Mouse (Mus musculus) small intestine, adult 2 months (tissue): ENCODE results near the gene Mgat4d. TPM values are rescaled to one million over a fixed set of nuclear protein-coding genes. Genes with fewer than 3 reads are reported as not detected.
"Not testable (repeated sequence)": the region's sequence is repeated elsewhere in the genome, so short reads cannot be mapped to it uniquely, and the experiment has no call there.

Experiments used
- H3K27ac ChIP-seq: fragments of 200-500 bp; 2 replicates; pipeline ENCODE4 v1.5.1; 2012; ENCODE audit warnings: low read depth, low read length, control low read depth, inconsistent platforms; ENCODE audit not compliant: insufficient read depth
- H3K27me3 ChIP-seq: fragments of 200-500 bp; 2 replicates; pipeline ENCODE4 v1.6.1; 2012; ENCODE audit warnings: mild to moderate bottlenecking, moderate library complexity, low read length, inconsistent platforms; ENCODE audit not compliant: control insufficient read depth, insufficient read depth
- H3K36me3 ChIP-seq: fragments of 200-500 bp; 2 replicates; pipeline ENCODE4 v1.6.1; 2012; ENCODE audit warnings: mild to moderate bottlenecking, low read length, control low read depth, inconsistent platforms; ENCODE audit not compliant: control insufficient read depth, insufficient read depth
- H3K4me1 ChIP-seq: fragments of 200-500 bp; 2 replicates; pipeline ENCODE4 v1.6.1; 2012; ENCODE audit warnings: low read length, inconsistent platforms, mixed read lengths; ENCODE audit not compliant: control insufficient read depth, insufficient read depth, insufficient read length
- H3K4me3 ChIP-seq: fragments of 200-500 bp; 2 replicates; pipeline ENCODE4 v1.5.1; 2012; ENCODE audit warnings: low read depth, mild to moderate bottlenecking, control low read depth, inconsistent platforms, low read length, moderate library complexity
- CTCF ChIP-seq: fragments of 200-500 bp; IDR thresholded peaks from 2 replicates; pipeline ENCODE4 v1.5.1; 2012; ENCODE audit warnings: low read depth, mild to moderate bottlenecking, control low read depth, inconsistent platforms, low read length, moderate library complexity, mixed read lengths; ENCODE audit not compliant: insufficient replicate concordance, insufficient read length; ENCODE audit errors: extremely low read depth
- POLR2A ChIP-seq: fragments of 200-500 bp; IDR thresholded peaks from 2 replicates; pipeline ENCODE4 v1.6.1; 2012; ENCODE audit warnings: low read depth, mild to moderate bottlenecking, control low read depth, inconsistent platforms, low read length, moderate library complexity
- WGBS: fragments of 180-500 bp; shearing (Covaris S2); methylation state at CpG from one replicate; pipeline ENCODE4 v1.1.7; 2018; 5-methylcytosine and 5-hydroxymethylcytosine counted together
- polyA plus RNA-seq: library from polyadenylated mRNA; depleted of rRNA; stranded (reverse); fragments of >200 nt; gene quantifications from 2 replicates; pipeline ENCODE4 v1.2.3, GENCODE M21; 2012

The Mgat4d gene
- polyA plus RNA-seq, 1 experiment: not detected

- Histone ChIP-seq H3K27me3 (no peaks in the 10 kb centered on the region), H3K4me1 (no peaks in the 10 kb centered on the region), H3K4me3 (no peak overlapping the region), H3K27ac (no peak overlapping the region), H3K36me3 (no peaks in the 10 kb centered on the region)
- no peak for TF ChIP-seq POLR2A
- TF ChIP-seq CTCF: no peak
- 71% methylated on average over 6 of the region's 6 CpGs for WGBS
Measured at GRCm38 (mm10) chr8:83417970-83418369, 69.7 kb downstream of the Mgat4d start.

- H3K4me3 ChIP-seq: no peak overlapping the region
- H3K36me3 ChIP-seq: no peaks in the 10 kb centered on the region
- WGBS: 80% methylated on average over 11 of the region's 11 CpGs
- no peaks in the 10 kb centered on the region for H3K27me3 ChIP-seq
- TF ChIP-seq POLR2A (no peak), CTCF (no peak)
- no peaks in the 10 kb centered on the region for H3K4me1 ChIP-seq
- H3K27ac ChIP-seq: no peak overlapping the region
Measured at GRCm38 (mm10) chr8:83418805-83419516, 70.7 kb downstream of the Mgat4d start.

GRCm38 (mm10) chr8:83421354-83421753, 73.1 kb downstream of the Mgat4d start:
- 86% methylated on average over 1 of the region's 1 CpGs for WGBS
- Histone ChIP-seq H3K4me1 (no peaks in the 10 kb centered on the region), H3K27me3 (no peaks in the 10 kb centered on the region), H3K27ac (no peak overlapping the region), H3K4me3 (no peak overlapping the region), H3K36me3 (no peaks in the 10 kb centered on the region)
- TF ChIP-seq POLR2A: no peak
- TF ChIP-seq CTCF: no peak

GRCm38 (mm10) chr8:83423032-83423825, 75.0 kb downstream of the Mgat4d start:
- Histone ChIP-seq H3K27me3 (no peaks in the 10 kb centered on the region), H3K4me1 (no peaks in the 10 kb centered on the region), H3K36me3 (no peaks in the 10 kb centered on the region), H3K27ac (no peak overlapping the region), H3K4me3 (no peak overlapping the region)
- TF ChIP-seq CTCF (no peak), POLR2A (no peak)
- 70% methylated on average over 13 of the region's 13 CpGs for WGBS

- WGBS: 82% methylated on average over 6 of the region's 6 CpGs
- no peak for TF ChIP-seq POLR2A
- TF ChIP-seq CTCF: no peak
- Histone ChIP-seq H3K36me3 (no peaks in the 10 kb centered on the region), H3K4me1 (no peaks in the 10 kb centered on the region), H3K27me3 (no peaks in the 10 kb centered on the region), H3K4me3 (no peak overlapping the region), H3K27ac (no peak overlapping the region)
Measured at GRCm38 (mm10) chr8:83425202-83425601, 76.9 kb downstream of the Mgat4d start.

GRCm38 (mm10) chr8:83426104-83426759, 78.0 kb downstream of the Mgat4d start:
- TF ChIP-seq POLR2A (no peak), CTCF (no peak)
- Histone ChIP-seq H3K4me3 (no peak overlapping the region), H3K36me3 (no peaks in the 10 kb centered on the region), H3K27ac (no peak overlapping the region), H3K27me3 (no peaks in the 10 kb centered on the region), H3K4me1 (no peaks in the 10 kb centered on the region)
- WGBS: 58% methylated on average over 11 of the region's 11 CpGs

GRCm38 (mm10) chr8:83426949-83427348, 78.7 kb downstream of the Mgat4d start:
- 43% methylated on average over 7 of the region's 7 CpGs for WGBS
- Histone ChIP-seq H3K4me3 (no peak overlapping the region), H3K27me3 (no peaks in the 10 kb centered on the region), H3K27ac (no peak overlapping the region), H3K4me1 (no peaks in the 10 kb centered on the region), H3K36me3 (no peaks in the 10 kb centered on the region)
- TF ChIP-seq POLR2A (no peak), CTCF (no peak)

GRCm38 (mm10) chr8:83428621-83429020, 80.3 kb downstream of the Mgat4d start:
- H3K4me1 ChIP-seq, H3K27ac ChIP-seq, H3K36me3 ChIP-seq, H3K27me3 ChIP-seq, H3K4me3 ChIP-seq: not testable (repeated sequence)
- WGBS: 82% methylated on average over 3 of the region's 3 CpGs
